Mouse (Mus musculus) urinary bladder, postnatal 4 days (tissue): ENCODE results near the gene Cggbp1.

Source experiments
- DNase-seq, 2 experiments: peaks; one replicate each; pipeline ENCODE4 v3.0.0; 2021 to 2022; ENCODE audit warnings: low spot score in 2 of 2

The Cggbp1 gene

DNA sequence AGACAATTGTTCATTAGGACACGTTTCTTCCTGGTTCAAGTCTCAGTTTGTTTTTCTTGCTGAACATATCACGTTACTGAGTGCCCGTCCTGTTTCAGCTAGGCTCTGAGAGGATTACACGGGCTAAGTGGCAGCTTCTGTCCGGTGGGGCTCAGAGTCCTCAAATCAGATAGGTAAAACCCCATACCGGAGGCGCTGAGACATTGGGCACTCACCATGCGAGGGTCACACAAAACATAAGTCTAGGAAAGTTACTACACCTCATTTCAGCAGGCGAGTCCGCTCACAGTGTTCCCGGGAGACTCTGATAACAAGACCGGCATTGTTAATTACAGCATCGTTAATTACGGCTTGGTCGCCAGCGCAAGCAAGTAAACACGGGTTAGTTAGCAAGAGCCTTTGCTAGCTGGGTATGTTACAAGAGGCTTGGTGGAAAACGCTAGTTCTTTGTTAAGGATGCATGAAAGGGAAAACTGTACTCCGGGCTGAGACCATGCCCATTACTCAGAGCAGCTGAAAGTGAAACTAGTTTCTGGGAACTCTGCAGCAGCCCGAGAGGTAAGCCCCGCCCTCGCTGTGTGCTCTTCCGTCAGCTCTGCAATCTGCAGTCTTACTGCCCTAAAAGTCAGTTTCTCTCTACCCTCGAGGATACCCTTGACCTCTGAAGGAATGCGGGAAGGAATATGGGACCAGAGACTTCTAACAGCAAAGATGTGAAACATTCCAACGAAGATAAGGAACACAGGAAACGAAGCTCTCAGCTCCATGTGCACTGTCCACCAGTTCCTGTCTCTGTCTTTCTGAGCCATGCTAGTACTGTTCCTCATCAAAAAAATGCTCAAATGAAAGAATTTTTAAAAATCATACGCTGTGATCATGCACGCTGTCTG, 21.9 kb downstream of the Cggbp1 start:
- peak in 1 of 2 experiments; percentile 45 for DNase-seq

GRCm38 (mm10) chr16:64875384-64875783, 23.6 kb downstream of the Cggbp1 start:
- no peak for DNase-seq

DNA sequence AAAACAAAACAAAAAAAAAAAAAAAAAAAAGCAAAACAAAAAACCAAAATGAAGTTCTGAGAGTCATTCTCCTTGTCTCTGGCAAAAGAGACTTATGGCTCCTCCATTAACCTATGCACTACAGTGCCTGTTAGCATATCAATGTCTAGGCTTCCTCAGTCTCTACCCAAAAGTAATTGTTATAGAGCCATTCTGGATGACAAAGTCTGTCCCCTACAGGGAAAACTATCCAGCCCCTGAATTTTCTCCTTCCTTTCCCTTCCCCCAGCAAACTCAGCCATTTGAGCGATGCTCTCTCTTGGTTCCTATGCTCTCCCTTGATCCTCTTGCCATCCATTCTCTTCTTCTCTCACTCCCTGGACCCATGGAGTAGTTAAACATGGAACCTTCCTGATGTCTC, 24.0 kb downstream of the Cggbp1 start:
- DNase-seq = no peak

- DNase-seq = no peak
Measured at GRCm38 (mm10) chr16:64876631-64877265, 25.0 kb downstream of the Cggbp1 start.

GRCm38 (mm10) chr16:64877314-64877713, 25.5 kb downstream of the Cggbp1 start:
- DNase-seq = no peak

- DNase-seq = no peak
Measured at GRCm38 (mm10) chr16:64878611-64879132, 26.9 kb downstream of the Cggbp1 start.

- DNase-seq = no peak
Measured at GRCm38 (mm10) chr16:64879735-64880134, 27.9 kb downstream of the Cggbp1 start.

- DNase-seq = no peak
Measured at GRCm38 (mm10) chr16:64880986-64881385, 29.2 kb downstream of the Cggbp1 start.

- no peak for DNase-seq
Measured at GRCm38 (mm10) chr16:64881442-64881841, 29.6 kb downstream of the Cggbp1 start.

GRCm38 (mm10) chr16:64883896-64884295, 32.1 kb downstream of the Cggbp1 start:
- DNase-seq = no peak

GRCm38 (mm10) chr16:64884420-64884838, 32.6 kb downstream of the Cggbp1 start:
- DNase-seq = no peak

DNA sequence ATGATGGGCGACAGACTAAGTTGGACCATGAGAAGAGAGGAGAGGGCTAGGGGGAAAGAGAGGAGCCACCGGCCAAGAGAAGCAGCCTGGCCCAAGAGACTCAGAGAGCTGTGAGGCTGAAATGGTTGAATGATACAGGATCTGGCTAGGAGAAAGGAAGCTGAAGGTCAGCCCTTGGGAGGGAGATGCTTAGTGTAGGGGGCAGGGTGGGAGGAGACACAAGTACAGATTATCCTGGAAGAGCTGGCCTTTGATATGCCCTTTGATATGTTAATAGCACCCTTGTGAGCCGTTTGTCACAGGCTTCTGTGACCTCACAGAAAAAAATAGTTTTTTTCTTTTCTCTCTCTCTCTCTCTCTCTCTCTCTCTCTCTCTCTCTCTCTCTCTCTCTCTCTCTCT, 33.3 kb downstream of the Cggbp1 start:
- DNase-seq = no peak

DNA sequence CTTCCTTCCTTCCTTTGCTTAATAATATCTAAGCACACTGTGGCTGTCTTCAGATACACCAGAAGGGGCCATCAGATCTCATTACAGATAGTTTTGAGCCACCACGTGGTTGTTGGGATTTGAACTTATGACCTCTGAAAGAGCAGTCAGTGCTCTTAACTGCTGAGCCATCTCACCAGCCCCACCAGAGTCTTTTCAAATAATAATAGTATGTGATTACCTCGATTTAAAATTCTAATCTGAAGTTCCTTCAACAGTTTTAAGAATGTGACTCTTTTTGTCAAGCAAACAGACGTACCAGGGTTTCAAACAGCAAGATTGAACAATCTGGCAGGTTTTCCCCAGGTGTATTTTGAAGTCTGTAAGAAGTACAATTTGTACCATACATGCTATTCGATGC, 33.8 kb downstream of the Cggbp1 start:
- no peak for DNase-seq

DNA sequence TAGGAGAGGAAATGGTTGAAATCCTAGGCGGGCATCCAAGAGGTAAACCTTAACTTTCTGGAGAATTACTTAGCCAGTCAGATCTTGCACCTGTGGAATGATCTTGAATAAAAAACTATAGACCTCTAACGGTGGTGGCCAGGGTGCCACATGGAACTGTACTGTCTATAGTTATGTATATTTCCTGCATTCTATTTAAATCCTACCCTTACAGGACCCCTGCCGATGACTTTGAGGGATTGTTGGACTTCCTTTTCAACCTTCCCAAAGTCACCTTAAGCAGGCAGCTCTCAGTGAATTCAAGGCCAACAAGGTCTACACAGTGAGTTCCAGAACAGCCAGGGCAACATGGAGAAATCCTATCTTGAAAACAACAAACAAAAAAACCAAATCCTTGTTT, 37.7 kb downstream of the Cggbp1 start:
- no peak for DNase-seq

- DNase-seq = no peak
Measured at GRCm38 (mm10) chr16:64899084-64899483, 47.3 kb downstream of the Cggbp1 start.

DNA sequence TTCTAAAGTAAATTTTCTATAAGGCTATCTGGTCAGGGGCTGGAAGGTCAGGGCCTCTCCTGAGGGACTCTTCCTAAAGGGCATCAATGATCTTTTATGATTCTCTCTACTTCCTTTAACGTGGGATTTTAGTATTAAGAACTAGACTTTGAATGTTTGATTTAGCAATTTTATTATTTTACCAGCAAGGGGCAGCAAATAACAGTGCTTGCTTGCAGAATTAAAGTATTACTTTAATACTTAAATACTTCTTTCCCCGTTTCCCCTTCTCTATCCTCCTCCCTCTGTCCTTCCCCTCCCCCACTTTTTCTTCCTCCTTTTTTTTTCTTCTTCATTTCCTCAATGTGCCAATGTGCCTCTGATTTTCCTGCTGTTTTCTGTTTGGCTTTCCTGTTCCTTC, 51.5 kb downstream of the Cggbp1 start:
- no peak for DNase-seq

DNA sequence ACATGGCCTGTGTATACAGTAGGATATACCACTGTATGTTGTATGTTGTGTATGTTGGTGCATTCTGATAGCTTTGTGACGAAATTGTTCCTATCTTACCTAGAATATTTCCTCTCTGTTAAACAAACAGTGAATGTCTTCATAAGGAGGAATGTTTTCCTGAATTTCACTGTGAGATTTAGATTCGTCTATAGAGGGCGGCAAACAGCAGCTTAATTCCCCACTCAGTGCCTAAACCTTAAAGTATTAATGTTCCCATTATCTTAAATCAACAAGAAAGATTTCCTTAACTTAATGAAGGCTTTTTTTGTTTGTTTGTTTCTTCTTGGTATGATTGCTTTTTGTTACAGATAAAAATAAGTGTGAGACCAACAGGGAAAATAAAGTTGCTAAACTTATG, 55.3 kb downstream of the Cggbp1 start:
- DNase-seq = no peak

- DNase-seq = no peak
Measured at GRCm38 (mm10) chr16:64908747-64909146, 57.0 kb downstream of the Cggbp1 start.
